12 mouse cellular contexts compared by ENCODE assay signal in genomic region chr9:24967571-24967970, GRCm38 (mm10).
DNase-seq lines count a peak whose midpoint lies in the region; ATAC-seq and TF ChIP-seq lines count a peak whose summit lies in the region.
"Had no signal": no experiment of that assay in that cellular context is flagged by ENCODE, and none has a peak within 500 bp of the region (broad histone marks: within the 10 kb centered on the region; RNA-seq: fewer than 3 reads in every experiment).

No protein-coding gene starts in this region.

- whole genome bisulfite sequencing in embryonic facial prominence, embryonic 11.5 days = 66% methylated on average over 10 of the region's 10 CpGs
- WGBS in embryonic facial prominence, embryonic 10.5 days = 71% methylated on average over 10 of the region's 10 CpGs
- WGBS in intestine, embryonic 14.5 days = 69% methylated on average over 10 of the region's 10 CpGs
- WGBS in intestine, embryonic 16.5 days = 70% methylated on average over 10 of the region's 10 CpGs
- WGBS in midbrain, postnatal 0 days = 77% methylated on average over 10 of the region's 10 CpGs
- WGBS in midbrain, embryonic 10.5 days = 83% methylated on average over 10 of the region's 10 CpGs

- H3K4me2 ChIP-seq in embryonic facial prominence, embryonic 11.5 days (ENCODE audit: low read depth, low read length) = no peak overlapping the region
- H3K4me2 ChIP-seq in intestine, embryonic 14.5 days (ENCODE audit: low read length) = 0 out of 2 replicates have a peak overlapping the region, but pooled peaks have one; percentile 25
- H3K4me2 ChIP-seq in intestine, embryonic 16.5 days (ENCODE audit: low read depth, low read length) = no peak overlapping the region
- no peak overlapping the region for H3K4me2 ChIP-seq in midbrain, postnatal 0 days (ENCODE audit: low read depth, low read length, poor library complexity, severe bottlenecking)
- H3K4me2 ChIP-seq: midbrain, embryonic 13.5 days had no signal

- H3K36me3 ChIP-seq in embryonic facial prominence, embryonic 11.5 days (replicated peaks; ENCODE audit: control insufficient read depth, insufficient read depth, low read depth, low read length) = no peaks in the 10 kb centered on the region
- no peaks in the 10 kb centered on the region for H3K36me3 ChIP-seq in embryonic facial prominence, embryonic 10.5 days (replicated peaks)
- no peaks in the 10 kb centered on the region for H3K36me3 ChIP-seq in intestine, embryonic 14.5 days (ENCODE audit: control insufficient read depth, insufficient read depth, low read length)
- no peaks in the 10 kb centered on the region for H3K36me3 ChIP-seq in intestine, embryonic 16.5 days (ENCODE audit: control insufficient read depth, insufficient read depth, low read length)
- H3K36me3 ChIP-seq in midbrain, postnatal 0 days (ENCODE audit: insufficient read depth, low read length) = no peaks in the 10 kb centered on the region
- no peaks in the 10 kb centered on the region for H3K36me3 ChIP-seq in midbrain, embryonic 10.5 days
- H3K36me3 ChIP-seq: midbrain, embryonic 13.5 days had no signal

- DNase-seq in embryonic facial prominence, embryonic 11.5 days (ENCODE audit: low spot score) = no peak
- no peak for DNase-seq in embryonic facial prominence, embryonic 10.5 days (ENCODE audit: low spot score)
- no peak for DNase-seq in intestine, embryonic 14.5 days (ENCODE audit: low spot score)
- DNase-seq in midbrain, postnatal 0 days (ENCODE audit: low spot score) = peak; percentile 14
- no peak for DNase-seq in midbrain, embryonic 10.5 days (ENCODE audit: low spot score)
- DNase-seq in liver = no peak
- DNase-seq: B cell, adult 2 months; cerebellum, postnatal 36 days had no signal

- no peak overlapping the region for H3K4me3 ChIP-seq in embryonic facial prominence, embryonic 11.5 days (ENCODE audit: low read depth, low read length)
- H3K4me3 ChIP-seq in embryonic facial prominence, embryonic 10.5 days = no peak overlapping the region
- H3K4me3 ChIP-seq in intestine, embryonic 14.5 days (ENCODE audit: low read depth, low read length) = no peak overlapping the region
- H3K4me3 ChIP-seq in intestine, embryonic 16.5 days (ENCODE audit: low read length) = no peak overlapping the region
- H3K4me3 ChIP-seq in midbrain, postnatal 0 days (ENCODE audit: low read depth, low read length) = no peak overlapping the region
- no peak overlapping the region for H3K4me3 ChIP-seq in midbrain, embryonic 10.5 days
- H3K4me3 ChIP-seq: midbrain, embryonic 13.5 days had no signal

- no peak overlapping the region for H3K27ac ChIP-seq in embryonic facial prominence, embryonic 11.5 days (replicated peaks; ENCODE audit: low read depth, low read length)
- H3K27ac ChIP-seq in embryonic facial prominence, embryonic 10.5 days (replicated peaks) = no peak overlapping the region
- H3K27ac ChIP-seq in intestine, embryonic 14.5 days (ENCODE audit: low read depth) = no peak overlapping the region
- no peak overlapping the region for H3K27ac ChIP-seq in intestine, embryonic 16.5 days (ENCODE audit: low read length)
- H3K27ac ChIP-seq in midbrain, postnatal 0 days (ENCODE audit: low read depth, low read length) = no peak overlapping the region
- no peak overlapping the region for H3K27ac ChIP-seq in midbrain, embryonic 10.5 days (replicated peaks)
- H3K27ac ChIP-seq: liver, embryonic 14.5 days; midbrain, embryonic 13.5 days had no signal

- H3K9ac ChIP-seq in embryonic facial prominence, embryonic 11.5 days (replicated peaks; ENCODE audit: low read length) = no peak overlapping the region
- H3K9ac ChIP-seq in intestine, embryonic 14.5 days (ENCODE audit: low read length) = no peak overlapping the region
- no peak overlapping the region for H3K9ac ChIP-seq in intestine, embryonic 16.5 days (ENCODE audit: low read depth, low read length)
- H3K9ac ChIP-seq in midbrain, postnatal 0 days (replicated peaks; ENCODE audit: low read length, poor library complexity, severe bottlenecking) = no peak overlapping the region
- H3K9ac ChIP-seq: liver, embryonic 14.5 days; midbrain, embryonic 13.5 days had no signal

- no peak for TF ChIP-seq CTCF in midbrain, postnatal 0 days (IDR thresholded peaks at IDR 0.05)

- no peaks in the 10 kb centered on the region for H3K4me1 ChIP-seq in embryonic facial prominence, embryonic 11.5 days (ENCODE audit: control insufficient read depth, insufficient read depth, low read length)
- peaks cover 7% of the 10 kb centered on the region for H3K4me1 ChIP-seq in embryonic facial prominence, embryonic 10.5 days
- H3K4me1 ChIP-seq in intestine, embryonic 14.5 days (replicated peaks; ENCODE audit: control insufficient read depth, insufficient read depth, low read length) = no peaks in the 10 kb centered on the region
- H3K4me1 ChIP-seq in intestine, embryonic 16.5 days (ENCODE audit: control insufficient read depth, insufficient read depth, low read length) = no peaks in the 10 kb centered on the region
- no peaks in the 10 kb centered on the region for H3K4me1 ChIP-seq in midbrain, postnatal 0 days (ENCODE audit: insufficient read depth, low read length)
- peaks cover 7% of the 10 kb centered on the region; the same call in 1 of the 2 replicates for H3K4me1 ChIP-seq in midbrain, embryonic 10.5 days
- H3K4me1 ChIP-seq: midbrain, embryonic 13.5 days had no signal

- peak; percentile 72 for ATAC-seq in embryonic facial prominence, embryonic 11.5 days (replicated peaks; ENCODE audit: insufficient number of reproducible peaks, low FRiP score, low TSS enrichment, low read depth)
- ATAC-seq in intestine, embryonic 14.5 days (replicated peaks; ENCODE audit: low FRiP score, low TSS enrichment, low read depth) = no peak
- no peak; the same call in 1 of the 2 replicates for ATAC-seq in intestine, embryonic 16.5 days
- ATAC-seq in midbrain, postnatal 0 days (ENCODE audit: low FRiP score) = no peak
- no peak for ATAC-seq in inflammation-experienced regulatory T-cells, adult 6 months
- ATAC-seq: midbrain, embryonic 13.5 days had no signal

- no peaks in the 10 kb centered on the region for H3K27me3 ChIP-seq in embryonic facial prominence, embryonic 11.5 days (ENCODE audit: control insufficient read depth, insufficient read depth, low read length)
- peaks cover 5% of the 10 kb centered on the region for H3K27me3 ChIP-seq in embryonic facial prominence, embryonic 10.5 days (replicated peaks; ENCODE audit: low read depth, poor library complexity, severe bottlenecking)
- H3K27me3 ChIP-seq in intestine, embryonic 14.5 days (replicated peaks; ENCODE audit: control insufficient read depth, insufficient read depth, low read length) = no peaks in the 10 kb centered on the region
- H3K27me3 ChIP-seq in intestine, embryonic 16.5 days (replicated peaks; ENCODE audit: control insufficient read depth, insufficient read depth, low read length) = no peaks in the 10 kb centered on the region
- no peaks in the 10 kb centered on the region for H3K27me3 ChIP-seq in midbrain, postnatal 0 days (ENCODE audit: insufficient read depth, low read length)
- H3K27me3 ChIP-seq in midbrain, embryonic 10.5 days (ENCODE audit: low read depth, poor library complexity, severe bottlenecking) = no peaks in the 10 kb centered on the region
- H3K27me3 ChIP-seq: midbrain, embryonic 13.5 days had no signal

- no peaks in the 10 kb centered on the region for H3K9me3 ChIP-seq in embryonic facial prominence, embryonic 11.5 days (replicated peaks; ENCODE audit: control insufficient read depth, low read length)
- H3K9me3 ChIP-seq in embryonic facial prominence, embryonic 10.5 days = no peaks in the 10 kb centered on the region
- H3K9me3 ChIP-seq in intestine, embryonic 14.5 days (ENCODE audit: control insufficient read depth, low read length) = no peaks in the 10 kb centered on the region
- H3K9me3 ChIP-seq in intestine, embryonic 16.5 days (ENCODE audit: control insufficient read depth, low read length) = no peaks in the 10 kb centered on the region
- no peaks in the 10 kb centered on the region for H3K9me3 ChIP-seq in midbrain, postnatal 0 days (ENCODE audit: low read length)
- H3K9me3 ChIP-seq in midbrain, embryonic 10.5 days (replicated peaks) = no peaks in the 10 kb centered on the region
- H3K9me3 ChIP-seq: midbrain, embryonic 13.5 days had no signal
